Mouse (Mus musculus): ENCODE data around the gene Slc11a2. TPM values are rescaled to one million over a fixed set of nuclear protein-coding genes. Genes with fewer than 3 reads are reported as not detected.
"Not testable (repeated sequence)": the region's sequence is repeated elsewhere in the genome, so short reads cannot be mapped to it uniquely, and the experiment has no call there.

Slc11a2 gene
- total and polyA plus RNA-seq, 2 experiments from 2014 or later: 17.6 to 36.8 TPM

DNA sequence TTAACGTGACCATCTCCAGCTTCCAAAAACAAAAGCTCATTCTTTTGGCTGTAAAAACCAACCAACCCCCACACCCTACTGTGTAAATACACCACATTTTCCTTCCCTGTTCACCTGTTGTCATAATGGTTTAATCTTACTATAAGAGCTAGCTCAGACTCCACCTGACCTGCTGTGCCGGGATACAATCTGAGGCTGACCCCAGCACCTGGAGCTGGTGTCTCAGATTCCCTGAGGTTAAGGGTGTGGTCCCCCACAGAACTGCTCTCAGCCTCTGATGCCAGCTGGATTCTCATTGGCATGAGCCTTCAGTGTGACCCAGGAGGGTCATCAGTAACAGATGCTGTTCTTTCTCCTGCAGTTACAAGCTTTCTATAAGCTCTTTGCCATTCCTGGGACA lies 44.8 kb downstream of the Slc11a2 start:
- Histone ChIP-seq H3K4me2 (ENCODE audit: low read depth) (no peak overlapping the region), H3K9me3 (ENCODE audit: low read length) (no peaks in the 10 kb centered on the region), H3K27me3 (ENCODE audit: insufficient read depth, low read length) (no peaks in the 10 kb centered on the region), H3K4me1 (ENCODE audit: insufficient read depth) (no peaks in the 10 kb centered on the region), H3K36me3 (ENCODE audit: insufficient read depth) (no peaks in the 10 kb centered on the region), H3K27ac (ENCODE audit: low read depth, low read length) (no peak overlapping the region), H3K4me3 (ENCODE audit: low read depth, low read length) (no peak overlapping the region), H3K9ac (no peak overlapping the region)
- 67% methylated on average over 2 of the region's 2 CpGs for WGBS
- no peak for TF ChIP-seq CTCF (IDR thresholded peaks at IDR 0.05; ENCODE audit: low read depth)
- DNase-seq (no peak), ATAC-seq (no peak)

DNA sequence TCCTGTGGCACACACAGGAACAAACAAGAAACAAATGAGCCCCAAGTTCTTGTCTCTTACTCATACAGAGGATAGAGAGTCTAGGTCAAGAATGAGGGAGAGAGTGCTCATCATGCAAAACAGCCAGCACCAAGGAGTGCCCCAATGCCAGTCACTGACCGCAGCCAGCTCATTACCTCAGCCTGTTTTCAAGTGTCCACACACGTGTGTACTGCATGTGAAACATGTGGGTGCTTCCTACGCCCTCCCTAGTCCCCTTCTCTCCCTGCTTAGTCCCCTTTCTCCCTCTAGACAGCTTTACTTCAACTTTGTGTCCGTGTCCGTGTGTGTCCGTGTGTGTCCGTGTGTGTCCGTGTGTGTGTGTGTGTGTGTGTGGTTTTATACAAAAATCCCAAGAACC lies 45.2 kb downstream of the Slc11a2 start:
- H3K27ac ChIP-seq (ENCODE audit: low read depth, low read length): no peak overlapping the region
- DNase-seq (no peak), ATAC-seq (no peak)
- H3K36me3 ChIP-seq (ENCODE audit: insufficient read depth): no peaks in the 10 kb centered on the region
- no peaks in the 10 kb centered on the region for H3K9me3 ChIP-seq (ENCODE audit: low read length)
- no peak overlapping the region for H3K4me2 ChIP-seq (ENCODE audit: low read depth)
- TF ChIP-seq CTCF (IDR thresholded peaks at IDR 0.05; ENCODE audit: low read depth): no peak
- no peaks in the 10 kb centered on the region for H3K4me1 ChIP-seq (ENCODE audit: insufficient read depth)
- H3K4me3 ChIP-seq (ENCODE audit: low read depth, low read length): no peak overlapping the region
- H3K27me3 ChIP-seq (ENCODE audit: insufficient read depth, low read length): no peaks in the 10 kb centered on the region
- H3K9ac ChIP-seq: no peak overlapping the region
- WGBS: 82% methylated on average over 8 of the region's 8 CpGs

DNA sequence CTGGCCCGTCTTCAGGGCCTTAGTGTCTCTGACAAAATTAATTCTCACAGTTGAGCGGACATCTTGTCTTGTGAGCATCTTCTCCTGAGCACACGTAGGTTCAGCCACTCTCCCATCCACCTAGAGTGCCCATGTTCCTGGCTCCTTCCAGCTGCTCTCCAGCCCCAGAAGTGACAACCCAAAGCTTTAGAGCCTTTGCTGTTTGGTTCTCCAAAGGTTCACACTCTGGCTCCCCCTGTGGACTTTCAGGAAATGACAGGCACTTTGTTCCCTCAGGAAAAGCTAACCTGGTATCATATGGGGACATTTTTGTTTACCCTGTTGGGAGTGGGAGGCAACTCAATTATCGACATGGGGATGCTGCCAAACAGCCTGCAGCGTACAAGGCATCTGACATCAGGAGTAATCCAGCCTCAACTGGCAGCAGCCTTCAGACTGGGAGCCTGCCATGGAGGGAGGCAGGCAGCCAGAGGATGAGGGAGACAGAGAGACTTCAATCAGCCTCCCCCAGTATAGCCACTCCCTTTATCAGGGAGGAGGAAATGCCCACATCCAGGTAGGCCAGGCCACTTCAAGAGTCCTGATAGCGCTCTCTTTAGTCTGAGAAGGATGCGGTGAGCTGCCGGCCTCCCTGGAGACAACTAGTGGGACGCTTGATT lies 46.9 kb downstream of the Slc11a2 start:
- not testable (repeated sequence) for H3K27me3 ChIP-seq (ENCODE audit: insufficient read depth, low read length); H3K9ac ChIP-seq; H3K4me2 ChIP-seq (ENCODE audit: low read depth); H3K4me1 ChIP-seq (ENCODE audit: insufficient read depth); H3K36me3 ChIP-seq (ENCODE audit: insufficient read depth); H3K27ac ChIP-seq (ENCODE audit: low read depth, low read length); DNase-seq; H3K4me3 ChIP-seq (ENCODE audit: low read depth, low read length); H3K9me3 ChIP-seq (ENCODE audit: low read length)
- ATAC-seq: peak; percentile 65; the same call in 1 of the 2 replicates
- peak; percentile 35 for TF ChIP-seq CTCF (IDR thresholded peaks at IDR 0.05; ENCODE audit: low read depth)
- WGBS: 14% methylated on average over 3 of the region's 9 CpGs

DNA sequence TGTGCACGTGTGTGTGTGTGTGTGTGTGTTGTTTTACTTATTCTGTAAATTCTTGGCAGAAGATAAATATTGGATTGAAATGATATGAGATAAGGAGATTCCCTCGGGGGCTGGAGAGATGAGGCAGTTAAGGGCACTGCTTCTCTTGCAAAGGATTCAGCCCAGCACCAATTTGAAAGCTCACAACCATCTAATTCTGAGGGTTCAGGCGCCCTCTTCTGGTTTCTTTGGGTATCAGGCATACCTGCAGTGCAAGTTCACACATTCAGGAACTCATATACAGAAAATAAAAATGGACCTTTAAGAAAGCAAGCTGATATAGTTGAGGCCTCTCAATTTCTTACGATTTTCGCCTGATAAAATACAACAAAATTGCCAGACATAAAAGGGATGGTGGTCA lies 49.8 kb downstream of the Slc11a2 start:
- H3K9me3 ChIP-seq (ENCODE audit: low read length): no peaks in the 10 kb centered on the region
- H3K9ac ChIP-seq: no peak overlapping the region
- H3K4me2 ChIP-seq (ENCODE audit: low read depth): no peak overlapping the region
- 36% methylated on average over 5 of the region's 5 CpGs for WGBS
- peak; percentile 75 for TF ChIP-seq CTCF (IDR thresholded peaks at IDR 0.05; ENCODE audit: low read depth)
- ATAC-seq (peak; percentile 51; the same call in 1 of the 2 replicates), DNase-seq (peak; percentile 82)
- no peaks in the 10 kb centered on the region for H3K27me3 ChIP-seq (ENCODE audit: insufficient read depth, low read length)
- H3K27ac ChIP-seq (ENCODE audit: low read depth, low read length): no peak overlapping the region
- H3K4me1 ChIP-seq (ENCODE audit: insufficient read depth): no peaks in the 10 kb centered on the region
- no peak overlapping the region for H3K4me3 ChIP-seq (ENCODE audit: low read depth, low read length)
- H3K36me3 ChIP-seq (ENCODE audit: insufficient read depth): no peaks in the 10 kb centered on the region

DNA sequence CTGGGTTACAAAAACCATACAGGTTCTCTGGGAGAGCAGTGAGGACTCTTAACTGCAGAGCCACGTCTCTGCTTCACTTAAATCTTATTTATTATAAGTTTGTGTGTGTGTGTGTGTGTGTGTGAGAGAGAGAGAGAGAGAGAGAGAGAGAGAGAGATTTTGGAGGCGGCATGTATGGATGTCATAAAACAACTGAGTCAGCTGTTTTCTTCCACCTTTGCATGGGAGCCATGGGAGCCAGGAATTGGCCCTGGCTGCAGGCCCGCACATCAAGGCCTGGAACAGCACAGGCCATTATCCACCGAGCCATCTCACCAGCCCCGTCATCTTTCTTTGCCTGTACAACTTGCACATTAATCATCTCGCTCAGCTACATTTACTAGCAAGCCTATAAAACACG lies 57.8 kb downstream of the Slc11a2 start:
- no peaks in the 10 kb centered on the region for H3K9me3 ChIP-seq (ENCODE audit: low read length)
- TF ChIP-seq CTCF (IDR thresholded peaks at IDR 0.05; ENCODE audit: low read depth): no peak
- no peak for ATAC-seq

DNA sequence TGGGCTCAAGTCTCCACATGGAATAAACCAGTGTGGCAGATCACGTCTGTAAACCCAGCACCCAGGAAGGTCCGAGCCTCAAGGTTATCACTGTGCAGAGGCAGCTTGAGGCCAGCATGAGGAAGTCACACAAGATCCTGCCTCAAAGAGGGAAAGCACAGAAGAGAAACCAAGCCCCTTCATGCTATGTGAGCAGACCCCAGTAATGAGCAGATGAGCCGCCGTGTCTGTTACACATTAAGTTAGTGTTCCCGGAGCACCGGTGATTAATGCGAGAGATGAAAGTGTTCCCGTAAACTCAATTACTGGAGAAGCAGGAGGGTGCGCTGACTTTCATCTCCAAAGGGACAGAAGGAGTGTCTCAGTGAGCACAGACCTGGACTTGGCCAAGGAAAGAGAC lies 58.9 kb downstream of the Slc11a2 start:
- not testable (repeated sequence) for H3K27ac ChIP-seq (ENCODE audit: low read depth, low read length); H3K36me3 ChIP-seq (ENCODE audit: insufficient read depth); H3K9ac ChIP-seq; H3K4me1 ChIP-seq (ENCODE audit: insufficient read depth); H3K27me3 ChIP-seq (ENCODE audit: insufficient read depth, low read length); H3K9me3 ChIP-seq (ENCODE audit: low read length); H3K4me3 ChIP-seq (ENCODE audit: low read depth, low read length); H3K4me2 ChIP-seq (ENCODE audit: low read depth); DNase-seq; ATAC-seq
- 49% methylated on average over 9 of the region's 9 CpGs for WGBS

More for the DNA sequence above, 57.8 kb downstream of the Slc11a2 start:
- H3K36me3 ChIP-seq (ENCODE audit: insufficient read depth): no peaks in the 10 kb centered on the region
- DNase-seq: no peak
- no peak overlapping the region for H3K4me2 ChIP-seq (ENCODE audit: low read depth)
- H3K9ac ChIP-seq: no peak overlapping the region
- H3K4me3 ChIP-seq (ENCODE audit: low read depth, low read length): no peak overlapping the region
- no peak overlapping the region for H3K27ac ChIP-seq (ENCODE audit: low read depth, low read length)
- 82% methylated on average over 7 of the region's 7 CpGs for WGBS
- H3K27me3 ChIP-seq (ENCODE audit: insufficient read depth, low read length): no peaks in the 10 kb centered on the region
- H3K4me1 ChIP-seq (ENCODE audit: insufficient read depth): no peaks in the 10 kb centered on the region

DNA sequence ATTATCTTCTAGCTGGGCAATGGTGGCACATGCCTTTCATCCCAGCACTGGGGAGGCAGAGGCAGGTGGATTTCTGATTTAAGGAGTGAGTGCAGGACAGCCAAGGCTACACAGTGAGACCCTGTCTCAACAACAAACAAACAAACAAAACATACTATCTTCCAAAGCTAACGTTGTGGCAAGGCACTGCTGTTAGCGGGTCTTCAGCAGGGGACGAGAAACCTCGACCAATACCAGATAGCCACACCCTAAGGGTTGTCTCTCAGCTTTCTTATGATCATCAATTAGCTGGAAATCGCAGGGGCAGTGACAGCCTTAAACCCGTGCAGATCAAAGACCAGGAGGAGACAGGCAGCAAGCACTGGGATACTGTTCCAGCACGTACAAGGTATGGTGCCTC lies 60.6 kb downstream of the Slc11a2 start, which contains the start of gene Higd1c:
Gene Higd1c, plus strand, starts transcription at position 301 of the 400 bp plus-strand sequence.
- Histone ChIP-seq H3K36me3 (ENCODE audit: insufficient read depth) (no peaks in the 10 kb centered on the region), H3K27ac (ENCODE audit: low read depth, low read length) (no peak within 1 kb of the TSS), H3K9me3 (ENCODE audit: low read length) (no peaks in the 10 kb centered on the region), H3K9ac (no peak within 1 kb of the TSS), H3K4me3 (ENCODE audit: low read depth, low read length) (no peak within 1 kb of the TSS), H3K27me3 (ENCODE audit: insufficient read depth, low read length) (no peaks in the 10 kb centered on the region), H3K4me2 (ENCODE audit: low read depth) (no peak within 1 kb of the TSS), H3K4me1 (ENCODE audit: insufficient read depth) (no peaks in the 10 kb centered on the region)
- 74% methylated on average over 7 of the region's 7 CpGs for WGBS
- DNase-seq: no peak
- ATAC-seq: no peak
- TF ChIP-seq CTCF (IDR thresholded peaks at IDR 0.05; ENCODE audit: low read depth): no peak
